Mouse (Mus musculus): ENCODE measurements around the gene Sparcl1. TPM values are rescaled to one million over a fixed set of nuclear protein-coding genes. Genes with fewer than 3 reads are reported as not detected.

Gene Sparcl1
- polyA plus RNA-seq, 1 experiment from 2014 or later, result 68.2 TPM

- no peaks in the 10 kb centered on the region for H3K36me3 ChIP-seq
- peaks cover 53% of the 10 kb centered on the region for H3K4me1 ChIP-seq
- H3K4me2 ChIP-seq, result peak overlapping the region; percentile 51
- peak overlapping the region; percentile 86 for H3K27ac ChIP-seq
- 24% methylated on average over 18 of the region's 18 CpGs for WGBS
- no peaks in the 10 kb centered on the region for H3K9me3 ChIP-seq (replicated peaks)
- H3K4me3 ChIP-seq (replicated peaks), result peak overlapping the region; percentile 15; the same call in 1 of the 2 replicates
- no peak overlapping the region for H3K9ac ChIP-seq
- H3K27me3 ChIP-seq, result no peaks in the 10 kb centered on the region
- peak; percentile 30 for ATAC-seq (replicated peaks; ENCODE audit: low FRiP score)
These were observed 4.6 kb downstream of the Sparcl1 start for GRCm38 (mm10) chr5:104108879-104109369.

- no peak overlapping the region for H3K9ac ChIP-seq
- no peaks in the 10 kb centered on the region for H3K27me3 ChIP-seq
- peak overlapping the region; percentile 86 for H3K27ac ChIP-seq
- 45% methylated on average over 11 of the region's 11 CpGs for WGBS
- peak; percentile 49 for ATAC-seq (replicated peaks; ENCODE audit: low FRiP score)
- peaks cover 46% of the 10 kb centered on the region for H3K4me1 ChIP-seq
- H3K36me3 ChIP-seq, result no peaks in the 10 kb centered on the region
- peak overlapping the region; percentile 51 for H3K4me2 ChIP-seq
- no peaks in the 10 kb centered on the region for H3K9me3 ChIP-seq (replicated peaks)
- no peak overlapping the region for H3K4me3 ChIP-seq (replicated peaks)
These were observed 5.2 kb downstream of the Sparcl1 start for GRCm38 (mm10) chr5:104108127-104108875.

GRCm38 (mm10) chr5:104104111-104104510, 9.4 kb downstream of the Sparcl1 start:
- Histone ChIP-seq H3K4me1 (peaks cover 28% of the 10 kb centered on the region), H3K27me3 (no peaks in the 10 kb centered on the region), H3K36me3 (no peaks in the 10 kb centered on the region), H3K9ac (no peak overlapping the region), H3K27ac (no peak overlapping the region), H3K4me2 (no peak overlapping the region), H3K9me3 (replicated peaks) (no peaks in the 10 kb centered on the region), H3K4me3 (replicated peaks) (no peak overlapping the region)
- WGBS, result 73% methylated on average over 2 of the region's 2 CpGs
- ATAC-seq (replicated peaks; ENCODE audit: low FRiP score), result no peak

DNA sequence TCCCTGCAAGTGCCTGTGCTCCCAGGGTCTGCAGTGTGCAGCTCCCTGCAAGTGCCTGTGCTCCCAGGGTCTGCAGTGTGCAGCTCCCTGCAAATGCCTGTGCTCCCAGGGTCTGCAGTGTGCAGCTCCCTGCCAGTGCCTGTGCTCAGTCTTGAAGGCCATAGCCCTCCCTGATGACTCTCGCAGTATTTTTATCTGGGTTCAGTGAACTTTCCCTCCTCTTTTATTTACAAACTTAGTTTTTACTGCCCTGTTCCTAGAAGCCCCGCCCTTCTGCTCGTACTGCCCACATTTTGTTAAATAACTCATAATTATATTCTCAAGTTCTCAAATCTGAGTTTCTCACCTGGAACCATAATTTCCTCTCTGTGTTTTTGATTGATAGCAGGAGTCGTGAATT, 10.4 kb downstream of the Sparcl1 start:
- Histone ChIP-seq H3K9me3 (replicated peaks) (no peaks in the 10 kb centered on the region), H3K4me2 (no peak overlapping the region), H3K4me1 (peaks cover 18% of the 10 kb centered on the region), H3K27me3 (no peaks in the 10 kb centered on the region), H3K36me3 (no peaks in the 10 kb centered on the region), H3K9ac (no peak overlapping the region), H3K4me3 (replicated peaks) (no peak overlapping the region), H3K27ac (peak overlapping the region; percentile 32)
- WGBS, result 49% methylated on average over 4 of the region's 4 CpGs
- ATAC-seq (replicated peaks; ENCODE audit: low FRiP score), result no peak

GRCm38 (mm10) chr5:104101678-104102531, 11.6 kb downstream of the Sparcl1 start:
- Histone ChIP-seq H3K36me3 (no peaks in the 10 kb centered on the region), H3K9me3 (replicated peaks) (no peaks in the 10 kb centered on the region), H3K9ac (no peak overlapping the region), H3K27me3 (no peaks in the 10 kb centered on the region), H3K4me1 (peaks cover 16% of the 10 kb centered on the region), H3K4me2 (no peak overlapping the region), H3K27ac (0 out of 2 replicates have a peak overlapping the region, but pooled peaks have one; percentile 33), H3K4me3 (replicated peaks) (no peak overlapping the region)
- 23% methylated on average over 10 of the region's 10 CpGs for WGBS
- ATAC-seq (replicated peaks; ENCODE audit: low FRiP score), result peak; percentile 55; the same call in 1 of the 2 replicates

DNA sequence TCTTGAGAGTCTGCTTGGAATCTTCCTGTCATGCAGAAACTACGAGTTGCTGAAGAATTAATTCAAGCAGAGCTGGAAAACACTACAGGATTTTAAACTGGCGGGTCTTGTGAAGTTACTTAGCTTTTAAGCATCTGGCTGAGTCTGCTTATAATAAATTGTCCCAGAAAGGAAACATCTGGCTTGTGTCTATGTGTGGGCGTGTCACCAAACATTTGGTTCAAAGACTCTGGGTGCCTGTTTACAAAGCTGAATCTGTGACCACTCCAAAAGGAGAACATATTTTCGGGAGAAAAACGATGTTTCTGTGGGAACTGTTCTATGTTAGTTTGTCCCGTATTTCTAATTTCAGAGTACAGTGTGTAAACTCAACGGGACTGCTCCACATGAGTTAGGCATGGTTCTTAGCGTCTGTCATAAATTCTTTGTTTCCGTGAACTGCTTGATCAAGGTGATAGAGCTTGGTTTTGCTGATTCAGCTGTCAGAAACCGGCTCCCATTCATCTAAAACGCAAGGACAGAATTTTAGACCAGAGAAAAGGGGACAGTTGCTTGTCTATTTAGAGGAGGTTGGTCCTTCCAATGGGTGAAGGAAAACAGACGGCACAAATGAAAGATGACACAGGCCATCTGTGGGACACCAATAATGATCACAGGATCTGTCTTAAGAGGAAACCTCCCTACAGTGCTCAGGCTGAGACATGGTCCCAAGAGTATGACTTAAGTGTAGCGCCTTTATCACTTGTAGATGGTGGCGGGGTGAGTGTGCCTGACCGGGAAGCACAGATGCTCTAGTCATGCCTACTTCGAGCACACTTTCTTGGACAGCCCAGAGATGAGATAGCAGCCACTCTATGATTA, 17.2 kb downstream of the Sparcl1 start:
- Histone ChIP-seq H3K27me3 (no peaks in the 10 kb centered on the region), H3K4me1 (peaks cover 15% of the 10 kb centered on the region), H3K36me3 (0 out of 2 replicates have a peak, but pooled peaks cover 5% of the 10 kb centered on the region), H3K27ac (peak overlapping the region; percentile 75), H3K9me3 (replicated peaks) (no peaks in the 10 kb centered on the region), H3K4me2 (peak overlapping the region; percentile 42), H3K9ac (no peak overlapping the region), H3K4me3 (replicated peaks) (no peak overlapping the region)
- peak; percentile 69 for ATAC-seq (replicated peaks; ENCODE audit: low FRiP score)
- 39% methylated on average over 16 of the region's 16 CpGs for WGBS

- WGBS, result 54% methylated on average over 11 of the region's 11 CpGs
- no peak overlapping the region for H3K9ac ChIP-seq
- ATAC-seq (replicated peaks; ENCODE audit: low FRiP score), result no peak; the same call in 1 of the 2 replicates
- H3K4me1 ChIP-seq, result peaks cover 15% of the 10 kb centered on the region
- H3K27me3 ChIP-seq, result no peaks in the 10 kb centered on the region
- no peak overlapping the region for H3K4me3 ChIP-seq (replicated peaks)
- H3K9me3 ChIP-seq (replicated peaks), result no peaks in the 10 kb centered on the region
- peak overlapping the region; percentile 75 for H3K27ac ChIP-seq
- H3K36me3 ChIP-seq, result 0 out of 2 replicates have a peak, but pooled peaks cover 5% of the 10 kb centered on the region
- H3K4me2 ChIP-seq, result peak overlapping the region; percentile 42
These were observed 18.0 kb downstream of the Sparcl1 start for GRCm38 (mm10) chr5:104095416-104096077.

GRCm38 (mm10) chr5:104089751-104090150, 23.8 kb downstream of the Sparcl1 start:
- no peaks in the 10 kb centered on the region for H3K27me3 ChIP-seq
- 77% methylated on average over 2 of the region's 2 CpGs for WGBS
- H3K4me1 ChIP-seq, result no peaks in the 10 kb centered on the region
- no peak overlapping the region for H3K27ac ChIP-seq
- no peak for ATAC-seq (replicated peaks; ENCODE audit: low FRiP score)
- no peak overlapping the region for H3K9ac ChIP-seq
- H3K36me3 ChIP-seq, result 0 out of 2 replicates have a peak, but pooled peaks cover 14% of the 10 kb centered on the region
- no peak overlapping the region for H3K4me2 ChIP-seq
- no peaks in the 10 kb centered on the region for H3K9me3 ChIP-seq (replicated peaks)
- no peak overlapping the region for H3K4me3 ChIP-seq (replicated peaks)

- Histone ChIP-seq H3K27me3 (no peaks in the 10 kb centered on the region), H3K4me1 (no peaks in the 10 kb centered on the region), H3K4me3 (replicated peaks) (no peak overlapping the region), H3K9me3 (replicated peaks) (no peaks in the 10 kb centered on the region), H3K27ac (no peak overlapping the region), H3K36me3 (0 out of 2 replicates have a peak, but pooled peaks cover 9% of the 10 kb centered on the region), H3K9ac (no peak overlapping the region), H3K4me2 (no peak overlapping the region)
- ATAC-seq (replicated peaks; ENCODE audit: low FRiP score), result no peak
- WGBS, result 90% methylated on average over 9 of the region's 9 CpGs
These were observed 28.2 kb downstream of the Sparcl1 start for GRCm38 (mm10) chr5:104085366-104085765.

GRCm38 (mm10) chr5:104080736-104081135, 32.8 kb downstream of the Sparcl1 start:
- ATAC-seq (replicated peaks; ENCODE audit: low FRiP score), result no peak
- no peak overlapping the region for H3K4me2 ChIP-seq

DNA sequence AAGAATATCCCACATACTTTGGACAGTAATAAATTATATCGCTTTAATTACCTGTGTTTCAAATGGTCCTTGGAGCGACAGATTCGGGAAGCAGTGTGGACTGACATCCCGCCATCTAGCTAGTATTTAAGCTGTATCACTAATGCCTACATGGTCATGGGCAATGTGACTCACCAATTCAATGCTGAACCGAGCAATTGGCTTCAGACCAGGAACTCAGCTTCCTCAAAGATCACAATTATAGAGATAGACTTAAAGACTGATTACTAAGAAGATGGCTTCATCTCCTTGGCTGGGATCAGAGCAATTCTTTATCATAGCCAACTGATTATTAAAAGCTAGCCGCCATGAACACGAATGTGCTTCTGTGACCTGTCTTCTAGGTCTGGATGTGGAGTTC, 36.0 kb downstream of the Sparcl1 start, which contains the start of gene Gm17660:
Gene Gm17660, minus strand, starts transcription at position 101 of the 400 bp plus-strand sequence.
- Histone ChIP-seq H3K9me3 (replicated peaks) (no peaks in the 10 kb centered on the region), H3K36me3 (no peaks in the 10 kb centered on the region), H3K9ac (no peak within 1 kb of the TSS), H3K27ac (no peak within 1 kb of the TSS), H3K4me3 (replicated peaks) (no peak within 1 kb of the TSS), H3K4me2 (no peak within 1 kb of the TSS), H3K4me1 (peaks cover 8% of the 10 kb centered on the region; the same call in 1 of the 2 replicates), H3K27me3 (no peaks in the 10 kb centered on the region; the same call in 1 of the 2 replicates)
- WGBS, result 91% methylated on average over 7 of the region's 7 CpGs
- ATAC-seq (replicated peaks; ENCODE audit: low FRiP score), result no peak

More at GRCm38 (mm10) chr5:104080736-104081135, 32.8 kb downstream of the Sparcl1 start:
- Histone ChIP-seq H3K9ac (no peak overlapping the region), H3K4me3 (replicated peaks) (no peak overlapping the region), H3K36me3 (no peaks in the 10 kb centered on the region), H3K27ac (no peak overlapping the region), H3K27me3 (no peaks in the 10 kb centered on the region; the same call in 1 of the 2 replicates), H3K4me1 (0 out of 2 replicates have a peak, but pooled peaks cover 4% of the 10 kb centered on the region), H3K9me3 (replicated peaks) (no peaks in the 10 kb centered on the region)
- 84% methylated on average over 6 of the region's 6 CpGs for WGBS
